Mouse (Mus musculus) C2C12 (cell line): ENCODE results near the gene Sox5.
A peak's percentile ranks its signal among the peaks of the same experiment; 100 is the strongest.

ENCODE experiments used
- CEBPB ChIP-seq: IDR thresholded peaks from one replicate; pipeline ENCODE4 v1.6.1; 2011; ENCODE audit warnings: low read depth, mild to moderate bottlenecking, control low read depth, moderate library complexity
- CTCF ChIP-seq: IDR thresholded peaks from one replicate; pipeline ENCODE4 v1.5.1; 2011; ENCODE audit not compliant: control insufficient read depth, insufficient read depth, insufficient read length
- FOSL1 ChIP-seq: IDR thresholded peaks from one replicate; pipeline ENCODE4 v1.8.0; 2011; ENCODE audit warnings: mild to moderate bottlenecking, low read length; ENCODE audit not compliant: poor library complexity, insufficient read depth, severe bottlenecking
- MAX ChIP-seq: IDR thresholded peaks from one replicate; pipeline ENCODE4 v1.6.1; 2011; ENCODE audit warnings: mild to moderate bottlenecking, control low read depth
- MYOD1 ChIP-seq: IDR thresholded peaks from one replicate; pipeline ENCODE4 v1.6.1; 2011; ENCODE audit warnings: low read depth; ENCODE audit not compliant: control insufficient read depth, insufficient read length
- MYOG ChIP-seq: IDR thresholded peaks from one replicate; pipeline ENCODE4 v1.6.1; 2011; ENCODE audit not compliant: control insufficient read depth, insufficient read length; ENCODE audit errors: extremely low read depth
- USF1 ChIP-seq: IDR thresholded peaks from one replicate; pipeline ENCODE4 v1.6.1; 2011; ENCODE audit warnings: low read depth, mild to moderate bottlenecking, control low read depth, moderate library complexity

- TF ChIP-seq CTCF: no peak
- no peak for TF ChIP-seq MAX
- peak; percentile 64 for TF ChIP-seq CEBPB
- TF ChIP-seq USF1: no peak
- no peak for TF ChIP-seq MYOD1
- no peak for TF ChIP-seq MYOG
- peak; percentile 48 for TF ChIP-seq FOSL1
These were observed 71.0 kb downstream of the Sox5 start for GRCm38 (mm10) chr6:144710816-144711215.
